Mouse (Mus musculus) cerebellum, adult 2 months (tissue): ENCODE results near the gene Notch2. TPM values are rescaled to one million over a fixed set of nuclear protein-coding genes. Genes with fewer than 3 reads are reported as not detected.
"Not testable (repeated sequence)": the region's sequence is repeated elsewhere in the genome, so short reads cannot be mapped to it uniquely, and the experiment has no call there.

ENCODE experiments used
- DNase-seq, 2 experiments: peaks; one replicate each; pipeline ENCODE4 v3.0.0; 2021
- H3K27ac ChIP-seq: fragments of 200-500 bp; 2 replicates; pipeline ENCODE4 v1.5.1; 2012; ENCODE audit warnings: low read length, control low read depth, inconsistent platforms; ENCODE audit not compliant: insufficient read depth
- H3K27me3 ChIP-seq: fragments of 200-500 bp; 2 replicates; pipeline ENCODE4 v1.6.1; 2012; ENCODE audit warnings: inconsistent platforms, mild to moderate bottlenecking, low read length, moderate library complexity; ENCODE audit not compliant: control insufficient read depth, insufficient read depth
- H3K4me1 ChIP-seq: fragments of 200-500 bp; 2 replicates; pipeline ENCODE4 v1.6.1; 2011; ENCODE audit warnings: low read length; ENCODE audit not compliant: control insufficient read depth, insufficient read depth
- H3K4me3 ChIP-seq: fragments of 200-500 bp; replicated peaks from 2 replicates; pipeline ENCODE3; 2011; ENCODE audit warnings: mild to moderate bottlenecking, low read depth, low read length, control low read depth; ENCODE audit not compliant: insufficient read depth
- CTCF ChIP-seq: fragments of 200-500 bp; IDR thresholded peaks from 2 replicates; pipeline ENCODE4 v1.5.1; 2011; ENCODE audit warnings: low read depth, mild to moderate bottlenecking, control low read depth, low read length, moderate library complexity, borderline replicate concordance; ENCODE audit not compliant: insufficient read depth
- POLR2A ChIP-seq: fragments of 200-500 bp; IDR thresholded peaks from 2 replicates; pipeline ENCODE4 v1.6.1; 2011; ENCODE audit warnings: low read length, control low read depth, borderline replicate concordance; ENCODE audit not compliant: insufficient read depth
- WGBS: fragments of 180-500 bp; shearing (Covaris S2); methylation state at CpG from one replicate; pipeline ENCODE4 v1.1.7; 2018; 5-methylcytosine and 5-hydroxymethylcytosine counted together
- polyA plus RNA-seq: library from polyadenylated mRNA; depleted of rRNA; stranded (reverse); fragments of >200 nt; gene quantifications from 2 replicates; pipeline ENCODE4 v1.2.3, GENCODE M21; 2012

Gene Notch2
- polyA plus RNA-seq, 1 experiment: 5.1 TPM

DNA sequence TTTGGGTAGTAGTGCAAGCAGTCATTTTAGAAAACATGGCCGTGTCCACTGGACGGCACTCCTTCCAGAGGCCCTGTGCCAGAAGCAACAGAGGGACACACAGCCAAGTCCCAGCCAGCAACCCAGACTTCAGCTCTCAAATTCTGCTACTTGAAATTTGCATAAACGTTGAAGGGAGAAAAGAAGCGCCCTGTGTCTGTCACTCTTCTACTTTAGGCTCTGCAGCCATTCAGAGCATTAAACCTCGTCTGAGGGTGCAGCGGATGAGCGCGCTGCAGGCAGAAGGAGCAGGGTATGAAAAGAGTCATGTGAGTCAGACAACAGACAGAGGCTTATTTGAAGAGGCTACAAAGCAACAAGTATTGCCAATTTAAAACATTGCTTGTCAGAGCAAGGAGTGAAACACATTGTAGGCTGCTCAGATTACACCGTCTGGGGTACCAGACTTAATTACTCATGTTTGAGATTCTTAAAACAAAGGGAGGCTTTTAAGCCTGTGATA, 29.7 kb downstream of the Notch2 start:
- TF ChIP-seq POLR2A (no peak), CTCF (no peak)
- DNase-seq: peak in 1 of 2 experiments; percentile 47
- no peaks in the 10 kb centered on the region for H3K27me3 ChIP-seq
- H3K4me3 ChIP-seq: no peak overlapping the region
- no peak overlapping the region for H3K27ac ChIP-seq
- H3K4me1 ChIP-seq: peaks cover 7% of the 10 kb centered on the region; the same call in 1 of the 2 replicates
- 42% methylated on average over 9 of the region's 9 CpGs for WGBS

DNA sequence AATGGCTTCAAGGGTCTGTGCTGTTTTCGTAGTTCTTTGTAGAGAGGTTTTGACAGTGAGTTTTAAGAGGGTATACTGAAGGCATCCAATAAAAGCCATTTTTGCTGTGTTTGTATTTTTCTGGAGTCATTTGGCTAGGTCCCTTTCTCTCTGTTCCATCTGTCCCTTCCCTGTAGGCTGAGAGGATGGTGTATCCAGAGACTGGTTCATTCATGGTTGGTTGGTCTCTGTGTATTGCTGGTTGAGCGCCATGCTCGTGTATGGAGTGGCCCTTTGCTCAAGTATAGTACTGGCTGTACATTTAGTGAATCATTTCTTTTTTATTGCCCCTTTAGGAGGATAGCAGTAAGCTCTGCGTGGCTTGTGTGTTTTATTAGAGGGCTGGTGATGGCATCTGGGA, 30.3 kb downstream of the Notch2 start:
- H3K4me3 ChIP-seq: no peak overlapping the region
- no peak overlapping the region for H3K27ac ChIP-seq
- no peaks in the 10 kb centered on the region for H3K27me3 ChIP-seq
- H3K4me1 ChIP-seq: peaks cover 7% of the 10 kb centered on the region; the same call in 1 of the 2 replicates
- TF ChIP-seq POLR2A (no peak), CTCF (no peak)
- DNase-seq: peak in 1 of 2 experiments; percentile 15
- WGBS: 60% methylated on average over 4 of the region's 4 CpGs

DNA sequence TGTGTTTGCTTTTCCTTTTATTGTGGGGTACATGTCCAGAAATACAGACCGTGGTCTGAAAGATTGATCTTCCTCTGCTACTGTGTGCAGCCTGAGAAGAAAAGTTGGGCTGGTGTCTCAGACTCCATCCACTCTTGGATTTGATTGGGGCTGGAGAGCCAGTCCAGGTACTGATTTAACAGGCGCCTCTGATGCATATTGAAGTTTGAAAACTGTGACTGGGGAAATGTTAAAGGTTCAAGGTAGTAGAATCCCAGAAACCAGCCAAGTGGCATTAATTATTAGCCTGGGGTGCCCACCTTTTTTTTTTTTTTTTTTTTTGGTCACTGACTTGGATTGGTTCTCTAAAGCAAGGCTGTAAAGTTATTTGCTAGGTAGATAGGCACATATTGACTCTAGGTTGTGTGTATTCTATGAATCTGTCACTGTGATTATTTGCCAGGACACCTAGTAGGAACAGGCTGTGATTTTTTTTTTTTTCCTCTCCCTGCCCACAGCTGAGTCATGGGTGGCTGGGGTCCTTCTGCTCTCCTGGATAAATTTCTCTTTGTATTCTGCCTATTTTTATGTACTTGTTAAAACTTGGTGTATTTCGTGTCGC, 31.5 kb downstream of the Notch2 start:
- TF ChIP-seq CTCF: no peak
- TF ChIP-seq POLR2A: no peak
- DNase-seq: no peak
- no peak overlapping the region; the same call in 1 of the 2 replicates for H3K27ac ChIP-seq
- 82% methylated on average over 4 of the region's 4 CpGs for WGBS
- H3K4me1 ChIP-seq: peaks cover 7% of the 10 kb centered on the region; the same call in 1 of the 2 replicates
- H3K4me3 ChIP-seq: no peak overlapping the region
- H3K27me3 ChIP-seq: no peaks in the 10 kb centered on the region

- no peak for TF ChIP-seq POLR2A
- no peak for TF ChIP-seq CTCF
- no peak for DNase-seq
- H3K27ac ChIP-seq: no peak overlapping the region
Measured at GRCm38 (mm10) chr3:98045465-98046148, 32.3 kb downstream of the Notch2 start.

GRCm38 (mm10) chr3:98046305-98046704, 33.0 kb downstream of the Notch2 start:
- no peak overlapping the region for H3K4me3 ChIP-seq
- DNase-seq: no peak
- H3K27ac ChIP-seq: no peak overlapping the region
- TF ChIP-seq CTCF: no peak
- no peak for TF ChIP-seq POLR2A
- WGBS: 63% methylated on average over 8 of the region's 8 CpGs
- 0 out of 2 replicates have a peak, but pooled peaks cover 3% of the 10 kb centered on the region for H3K4me1 ChIP-seq
- H3K27me3 ChIP-seq: no peaks in the 10 kb centered on the region

More at GRCm38 (mm10) chr3:98045465-98046148, 32.3 kb downstream of the Notch2 start:
- H3K27me3 ChIP-seq: no peaks in the 10 kb centered on the region
- H3K4me1 ChIP-seq: peaks cover 7% of the 10 kb centered on the region; the same call in 1 of the 2 replicates
- WGBS: 82% methylated on average over 8 of the region's 8 CpGs
- H3K4me3 ChIP-seq: no peak overlapping the region

DNA sequence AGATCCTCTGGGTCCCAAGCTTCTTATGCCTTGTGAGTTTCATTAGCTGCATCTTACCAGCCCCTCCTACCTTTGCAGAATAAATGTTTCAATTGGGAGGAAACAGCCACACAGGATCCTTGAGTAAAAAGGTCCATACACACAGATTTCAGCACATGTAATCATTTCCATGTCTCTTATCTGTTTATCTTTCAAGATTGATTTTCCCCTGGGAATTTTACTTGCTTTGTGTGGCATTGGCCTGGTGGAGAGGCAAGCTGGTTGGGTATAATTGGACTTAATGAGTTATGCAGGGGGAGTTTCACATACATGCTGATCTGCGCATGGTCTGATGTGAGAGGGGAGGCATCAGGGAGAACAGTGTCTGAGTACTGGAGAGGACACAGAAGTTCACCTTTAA, 36.3 kb downstream of the Notch2 start:
- H3K4me3 ChIP-seq: no peak overlapping the region
- no peaks in the 10 kb centered on the region; the same call in 1 of the 2 replicates for H3K4me1 ChIP-seq
- DNase-seq: no peak
- TF ChIP-seq CTCF (no peak), POLR2A (no peak)
- 100% methylated on average over 1 of the region's 1 CpGs for WGBS
- no peak overlapping the region for H3K27ac ChIP-seq
- no peaks in the 10 kb centered on the region for H3K27me3 ChIP-seq

- not testable (repeated sequence) for H3K27ac ChIP-seq
Measured at GRCm38 (mm10) chr3:98050086-98050485, 36.8 kb downstream of the Notch2 start.

More at GRCm38 (mm10) chr3:98050086-98050485, 36.8 kb downstream of the Notch2 start:
- DNase-seq, H3K4me1 ChIP-seq, H3K27me3 ChIP-seq, H3K4me3 ChIP-seq: not testable (repeated sequence)
- WGBS: 92% methylated on average over 7 of the region's 7 CpGs
